Mouse (Mus musculus) ES-E14 (cell line): ENCODE results near the gene Kntc1.

Experiments
- CHD2 ChIP-seq: IDR thresholded peaks from 2 replicates; pipeline ENCODE4 v1.6.1; 2014; ENCODE audit warnings: mild to moderate bottlenecking, low read depth, low read length, inconsistent platforms
- HCFC1 ChIP-seq: IDR thresholded peaks from 2 replicates; pipeline ENCODE4 v1.6.1; 2012; ENCODE audit warnings: low read length, inconsistent platforms, borderline replicate concordance; ENCODE audit not compliant: insufficient read depth

GRCm38 (mm10) chr5:123730981-123731380, 18.5 kb upstream of the Kntc1 start:
- TF ChIP-seq CHD2 (no peak), HCFC1 (no peak)
